Mouse (Mus musculus) intestine, postnatal 0 days (tissue): Measurements from ENCODE around the gene S100a8. TPM values are rescaled to one million over a fixed set of nuclear protein-coding genes. Genes with fewer than 3 reads are reported as not detected.

ENCODE experiments used
- ATAC-seq: fragments of 200-750 bp; cut with Nextera tagmentation; 2 replicates; pipeline ENCODE4 v1.8.0; 2017; ENCODE audit warnings: mild to moderate bottlenecking, moderate TSS enrichment, moderate library complexity
- H3K27ac ChIP-seq: fragments of 300-500 bp; sonication (generic); 2 replicates; pipeline ENCODE4 v1.5.1; 2014; ENCODE audit warnings: mild to moderate bottlenecking, low read depth, low read length, moderate library complexity
- H3K27me3 ChIP-seq: fragments of 300-500 bp; sonication (generic); replicated peaks from 2 replicates; pipeline ENCODE4 v1.6.1; 2014; ENCODE audit warnings: low read length, mixed read lengths; ENCODE audit not compliant: control insufficient read depth, insufficient read depth
- H3K36me3 ChIP-seq: fragments of 300-500 bp; sonication (generic); 2 replicates; pipeline ENCODE4 v1.6.1; 2014; ENCODE audit warnings: mild to moderate bottlenecking, moderate library complexity; ENCODE audit not compliant: control insufficient read depth, insufficient read depth
- H3K4me1 ChIP-seq: fragments of 300-500 bp; sonication (generic); replicated peaks from 2 replicates; pipeline ENCODE4 v1.6.1; 2014; ENCODE audit warnings: antibody characterized with exemption, low read length, mixed read lengths; ENCODE audit not compliant: control insufficient read depth, insufficient read depth
- H3K4me2 ChIP-seq: fragments of 300-500 bp; sonication (generic); replicated peaks from 2 replicates; pipeline ENCODE4 v1.6.1; 2014; ENCODE audit warnings: low read depth, mild to moderate bottlenecking, moderate library complexity
- H3K4me3 ChIP-seq: fragments of 300-500 bp; sonication (generic); 2 replicates; pipeline ENCODE4 v1.5.1; 2014; ENCODE audit warnings: low read depth, low read length
- H3K9ac ChIP-seq: fragments of 300-500 bp; sonication (generic); 2 replicates; pipeline ENCODE4 v1.6.1; 2014; ENCODE audit warnings: mild to moderate bottlenecking, low read depth, low read length
- H3K9me3 ChIP-seq: fragments of 300-500 bp; sonication (generic); 2 replicates; pipeline ENCODE4 v1.6.1; 2016; ENCODE audit warnings: mixed run types; ENCODE audit not compliant: control insufficient read depth
- CTCF ChIP-seq: sonication (generic); IDR thresholded peaks from 2 replicates; pipeline ENCODE4 v1.5.1; 2016; ENCODE audit warnings: low read depth, mild to moderate bottlenecking, control low read depth, antibody characterized with exemption, moderate library complexity
- WGBS: fragments of 180-500 bp; shearing (Covaris S2); extraction: QIAGEN DNeasy Blood & Tissue Kit; methylation state at CpG from one replicate; pipeline ENCODE4 v1.1.7; 2014; 5-methylcytosine and 5-hydroxymethylcytosine counted together
- polyA plus RNA-seq: library from polyadenylated mRNA; unstranded; fragments of >200 nt; fragmentation: Nextera tagmentation; extraction: Ambion mirVana; gene quantifications from 2 replicates; pipeline ENCODE4 v1.2.1, GENCODE M21; 2015

Gene S100a8
- polyA plus RNA-seq, 1 experiment from 2014 or later = 4.6 TPM

DNA sequence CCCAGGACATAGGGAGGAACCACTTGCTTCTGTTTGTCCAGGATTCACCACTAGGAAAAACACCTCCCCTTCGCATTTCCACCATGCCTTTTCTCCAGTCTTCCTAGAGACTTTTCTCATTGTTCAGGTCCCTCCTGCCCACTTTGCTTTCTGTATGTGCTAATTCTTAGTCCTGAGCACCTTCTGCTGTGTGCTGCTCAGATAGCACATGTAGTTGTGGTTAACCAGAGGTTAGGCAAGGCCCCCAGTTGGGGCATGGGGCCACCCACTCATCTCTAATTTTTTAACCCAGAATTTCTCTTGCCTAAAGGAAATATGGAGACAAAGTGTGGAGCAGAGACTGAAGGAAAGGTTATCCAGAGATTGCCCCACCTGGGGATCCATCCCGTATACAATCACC, 33.5 kb downstream of the S100a8 start:
- no peak overlapping the region for H3K4me2 ChIP-seq
- no peak overlapping the region for H3K27ac ChIP-seq
- no peak for ATAC-seq
- H3K36me3 ChIP-seq = no peaks in the 10 kb centered on the region
- no peak overlapping the region for H3K4me3 ChIP-seq
- H3K4me1 ChIP-seq = no peaks in the 10 kb centered on the region
- WGBS = 76% methylated on average over 2 of the region's 2 CpGs
- H3K27me3 ChIP-seq = no peaks in the 10 kb centered on the region
- H3K9ac ChIP-seq = no peak overlapping the region
- TF ChIP-seq CTCF = no peak
- H3K9me3 ChIP-seq = no peaks in the 10 kb centered on the region

DNA sequence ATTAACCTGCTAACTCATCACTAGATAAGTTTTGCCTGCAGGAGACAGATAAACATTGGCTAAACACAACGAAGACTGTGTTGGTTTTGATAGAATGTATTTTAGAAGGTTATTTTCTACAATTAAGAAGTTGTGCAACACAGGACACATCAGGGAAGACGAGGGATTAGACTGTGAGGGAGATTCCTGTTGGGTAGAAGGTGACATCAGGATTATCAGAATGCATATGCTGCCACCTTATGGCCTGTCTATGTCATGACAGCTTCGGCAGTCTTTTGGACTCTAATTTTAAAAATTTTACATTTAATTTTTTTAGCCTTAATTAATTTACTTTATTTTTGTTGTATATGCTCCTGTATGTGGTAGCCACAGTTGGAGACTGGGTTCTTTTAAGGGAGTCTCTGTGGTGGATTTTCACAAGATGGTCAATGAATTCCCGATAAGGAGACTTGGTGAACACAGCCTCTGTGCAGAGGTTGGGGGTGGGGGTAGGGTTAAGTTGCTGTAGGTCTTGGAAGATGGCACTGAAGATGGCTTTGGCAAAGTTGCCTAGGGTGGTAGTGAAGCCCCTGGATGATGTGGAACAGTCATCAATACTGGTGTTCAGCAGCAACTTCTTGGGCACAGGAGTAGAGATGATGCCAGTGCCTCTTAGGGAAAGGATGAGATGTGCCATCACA, 39.9 kb downstream of the S100a8 start:
- no peaks in the 10 kb centered on the region for H3K36me3 ChIP-seq
- no peaks in the 10 kb centered on the region for H3K9me3 ChIP-seq
- TF ChIP-seq CTCF = peak; percentile 76
- no peaks in the 10 kb centered on the region for H3K27me3 ChIP-seq
- H3K4me3 ChIP-seq = no peak overlapping the region
- no peak overlapping the region for H3K27ac ChIP-seq
- no peak overlapping the region for H3K4me2 ChIP-seq
- H3K4me1 ChIP-seq = no peaks in the 10 kb centered on the region
- no peak overlapping the region for H3K9ac ChIP-seq
- WGBS = 25% methylated on average over 4 of the region's 4 CpGs
- ATAC-seq = no peak

DNA sequence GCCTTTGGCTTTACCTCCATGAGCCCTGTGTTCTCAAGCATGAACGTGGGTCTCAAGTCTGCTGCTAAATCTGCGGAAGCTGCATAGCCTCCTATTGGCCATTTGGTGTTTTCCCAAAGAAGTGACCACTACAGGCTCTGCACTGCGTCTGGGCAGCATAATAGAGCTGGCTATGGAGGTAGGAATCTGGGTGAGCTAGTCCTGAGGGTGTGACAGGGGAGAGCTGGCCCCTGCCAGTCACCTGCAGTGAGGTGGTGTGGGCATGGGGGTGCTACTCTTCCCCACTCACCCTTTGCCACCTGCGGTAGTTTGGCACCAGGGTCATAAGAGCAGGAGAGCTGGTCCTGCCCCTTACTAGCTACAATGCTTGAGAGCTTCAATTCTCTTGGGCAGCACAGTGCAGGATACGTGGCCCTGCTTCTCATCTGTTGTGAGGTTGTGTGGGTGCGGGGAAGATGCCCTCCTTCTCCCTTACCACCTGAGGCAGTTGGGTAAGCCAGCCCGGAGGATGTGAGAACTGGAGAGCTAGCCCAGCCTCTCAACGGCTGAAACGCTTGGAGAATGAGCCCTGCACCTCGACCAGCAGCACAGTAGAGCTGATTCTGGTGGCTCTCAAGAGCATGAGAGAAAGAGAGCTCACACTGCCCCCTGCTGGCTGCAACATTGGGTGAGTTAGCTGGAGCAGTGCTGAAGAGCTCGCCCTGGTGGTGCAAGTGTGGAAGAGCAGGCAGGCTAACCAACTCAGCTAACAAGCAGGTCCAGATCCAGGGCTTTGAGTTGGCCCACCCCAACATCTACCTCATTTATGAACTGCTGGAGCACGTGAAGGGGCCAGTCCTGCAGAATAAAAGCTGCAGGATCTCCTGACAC, 41.0 kb downstream of the S100a8 start:
- H3K9ac ChIP-seq = no peak overlapping the region
- TF ChIP-seq CTCF = peak; percentile 99
- 46% methylated on average over 12 of the region's 12 CpGs for WGBS
- H3K4me1 ChIP-seq = no peaks in the 10 kb centered on the region
- no peaks in the 10 kb centered on the region for H3K9me3 ChIP-seq
- H3K4me2 ChIP-seq = no peak overlapping the region
- H3K36me3 ChIP-seq = no peaks in the 10 kb centered on the region
- H3K4me3 ChIP-seq = no peak overlapping the region
- no peak overlapping the region for H3K27ac ChIP-seq
- peak; percentile 63 for ATAC-seq
- no peaks in the 10 kb centered on the region for H3K27me3 ChIP-seq

Other genes starting within 250 kb of the S100a8 start
- gene Ints3, start 235.4 kb upstream of the S100a8 start, polyA plus RNA-seq = 8.8 and 9.7 TPM in 2 replicates
- gene Npr1, start 203.1 kb upstream of the S100a8 start, polyA plus RNA-seq = 3.4 and 4.2 TPM in 2 replicates
- 38.3 and 40.7 TPM in 2 replicates for gene Ilf2, start 192.9 kb upstream of the S100a8 start, polyA plus RNA-seq
- 53.1 and 53.9 TPM in 2 replicates for gene Snapin, start 177.9 kb upstream of the S100a8 start, polyA plus RNA-seq
- 61.3 and 63.7 TPM in 2 replicates for gene Chtop, start 159.5 kb upstream of the S100a8 start, polyA plus RNA-seq
- gene S100a1, start 154.6 kb upstream of the S100a8 start, polyA plus RNA-seq = 1,091 and 1,109 TPM in 2 replicates
- 70.3 and 78.7 TPM in 2 replicates for gene S100a13, start 154.5 kb upstream of the S100a8 start, polyA plus RNA-seq
- 0.61 and 1.1 TPM in 2 replicates for gene S100a14, start 142.1 kb upstream of the S100a8 start, polyA plus RNA-seq
- gene S100a16, start 131.7 kb upstream of the S100a8 start, polyA plus RNA-seq = 61.6 and 69.1 TPM in 2 replicates
- 0.18 and 0.37 TPM in 2 replicates for gene S100a3, start 108.4 kb upstream of the S100a8 start, polyA plus RNA-seq
- not detected in 2 replicates for gene S100a2, start 78.7 kb upstream of the S100a8 start, polyA plus RNA-seq
- gene Gm42674, start 67.1 kb upstream of the S100a8 start, polyA plus RNA-seq = not detected in 2 replicates
- gene S100a4, start 65.2 kb upstream of the S100a8 start, polyA plus RNA-seq = 8.6 and 8.7 TPM in 2 replicates
- 4.1 and 5.6 TPM in 2 replicates for gene S100a5, start 60.5 kb upstream of the S100a8 start, polyA plus RNA-seq
- 374 and 424 TPM in 2 replicates for gene S100a6, start 56.1 kb upstream of the S100a8 start, polyA plus RNA-seq
- gene S100a7a, start 15.0 kb upstream of the S100a8 start, polyA plus RNA-seq = 0.12 TPM in 1 of 2 replicates, not detected in the other
- gene S100a9, start 26.7 kb downstream of the S100a8 start, polyA plus RNA-seq = 2.8 and 3.3 TPM in 2 replicates
- gene Pglyrp4, start 57.9 kb downstream of the S100a8 start, polyA plus RNA-seq = not detected in 2 replicates
- not detected in 2 replicates for gene Gm5849, start 108.9 kb downstream of the S100a8 start, polyA plus RNA-seq